Mouse (Mus musculus) hindbrain, embryonic 11.5 days (tissue): ENCODE results near the gene Tldc1. TPM values are rescaled to one million over a fixed set of nuclear protein-coding genes. Genes with fewer than 3 reads are reported as not detected.

ENCODE experiments used
- ATAC-seq: fragments of 200-750 bp; cut with Nextera tagmentation; 2 replicates; pipeline ENCODE4 v1.8.0; 2017; ENCODE audit warnings: mild to moderate bottlenecking, moderate TSS enrichment, moderate library complexity; ENCODE audit not compliant: low FRiP score
- DNase-seq: peaks from one replicate; pipeline ENCODE4 v3.0.0-alpha.2; 2015; ENCODE audit warnings: low spot score
- H3K27ac ChIP-seq: fragments of 300-500 bp; sonication (generic); 2 replicates; pipeline ENCODE4 v1.5.1; 2014; ENCODE audit warnings: mild to moderate bottlenecking, low read depth, low read length
- H3K27me3 ChIP-seq: fragments of 300-500 bp; sonication (generic); 2 replicates; pipeline ENCODE4 v1.6.1; 2014; ENCODE audit warnings: mild to moderate bottlenecking, low read length, moderate library complexity, mixed read lengths; ENCODE audit not compliant: control insufficient read depth, insufficient read depth
- H3K36me3 ChIP-seq: fragments of 300-500 bp; sonication (generic); 2 replicates; pipeline ENCODE4 v1.6.1; 2014; ENCODE audit warnings: mild to moderate bottlenecking, low read length, moderate library complexity, mixed read lengths; ENCODE audit not compliant: control insufficient read depth, insufficient read depth
- H3K4me1 ChIP-seq: fragments of 300-500 bp; sonication (generic); replicated peaks from 2 replicates; pipeline ENCODE4 v1.6.1; 2014; ENCODE audit warnings: low read length, mixed read lengths; ENCODE audit not compliant: control insufficient read depth, insufficient read depth
- H3K4me2 ChIP-seq: fragments of 300-500 bp; sonication (generic); replicated peaks from 2 replicates; pipeline ENCODE4 v1.6.1; 2014; ENCODE audit warnings: mild to moderate bottlenecking, low read depth, low read length
- H3K4me3 ChIP-seq: fragments of 300-500 bp; sonication (generic); 2 replicates; pipeline ENCODE4 v1.5.1; 2014; ENCODE audit warnings: low read depth, low read length
- H3K9ac ChIP-seq: fragments of 300-500 bp; sonication (generic); 2 replicates; pipeline ENCODE4 v1.6.1; 2014; ENCODE audit warnings: low read depth, low read length
- H3K9me3 ChIP-seq: fragments of 300-500 bp; sonication (generic); 2 replicates; pipeline ENCODE4 v1.6.1; 2016; ENCODE audit warnings: low read length; ENCODE audit not compliant: control insufficient read depth
- WGBS: fragments of 180-500 bp; shearing (Covaris S2); extraction: QIAGEN DNeasy Blood & Tissue Kit; methylation state at CpG from one replicate; pipeline ENCODE4 v1.1.7; 2014; 5-methylcytosine and 5-hydroxymethylcytosine counted together
- polyA plus RNA-seq: library from polyadenylated mRNA; unstranded; fragments of >200 nt; fragmentation: Nextera tagmentation; extraction: Ambion mirVana; gene quantifications from 2 replicates; pipeline ENCODE4 v1.2.1, GENCODE M21; 2014

Gene Tldc1
- polyA plus RNA-seq, 1 experiment from 2014 or later = 7.8 TPM

GRCm38 (mm10) chr8:119727093-119727492, 51.1 kb downstream of the Tldc1 start:
- H3K4me3 ChIP-seq = no peak overlapping the region
- WGBS = 91% methylated on average over 8 of the region's 8 CpGs
- no peaks in the 10 kb centered on the region for H3K36me3 ChIP-seq
- H3K27ac ChIP-seq = no peak overlapping the region
- H3K4me1 ChIP-seq = no peaks in the 10 kb centered on the region
- no peak for ATAC-seq
- H3K9ac ChIP-seq = no peak overlapping the region
- DNase-seq = no peak
- no peaks in the 10 kb centered on the region for H3K9me3 ChIP-seq
- no peak overlapping the region for H3K4me2 ChIP-seq
- no peaks in the 10 kb centered on the region for H3K27me3 ChIP-seq

- Histone ChIP-seq H3K4me3 (no peak overlapping the region), H3K4me2 (no peak overlapping the region), H3K4me1 (no peaks in the 10 kb centered on the region), H3K9me3 (no peaks in the 10 kb centered on the region), H3K9ac (no peak overlapping the region), H3K27ac (no peak overlapping the region), H3K36me3 (no peaks in the 10 kb centered on the region), H3K27me3 (no peaks in the 10 kb centered on the region)
- 85% methylated on average over 6 of the region's 6 CpGs for WGBS
- no peak for DNase-seq
- no peak for ATAC-seq
These were observed 53.6 kb downstream of the Tldc1 start for GRCm38 (mm10) chr8:119724596-119724995.

- Histone ChIP-seq H3K9me3 (no peaks in the 10 kb centered on the region), H3K4me3 (no peak overlapping the region), H3K27me3 (no peaks in the 10 kb centered on the region), H3K4me1 (no peaks in the 10 kb centered on the region), H3K9ac (no peak overlapping the region), H3K27ac (no peak overlapping the region), H3K36me3 (no peaks in the 10 kb centered on the region), H3K4me2 (no peak overlapping the region)
- no peak for ATAC-seq
- no peak for DNase-seq
- 76% methylated on average over 4 of the region's 4 CpGs for WGBS
These were observed 54.5 kb downstream of the Tldc1 start for GRCm38 (mm10) chr8:119723676-119724075.

- no peaks in the 10 kb centered on the region for H3K4me1 ChIP-seq
- DNase-seq = no peak
- H3K4me3 ChIP-seq = no peak overlapping the region
- H3K27me3 ChIP-seq = no peaks in the 10 kb centered on the region
- H3K27ac ChIP-seq = no peak overlapping the region
- no peak overlapping the region for H3K4me2 ChIP-seq
- H3K9me3 ChIP-seq = no peaks in the 10 kb centered on the region
- no peak overlapping the region for H3K9ac ChIP-seq
- WGBS = 60% methylated on average over 6 of the region's 6 CpGs
- ATAC-seq = no peak
- no peaks in the 10 kb centered on the region for H3K36me3 ChIP-seq
These were observed 55.9 kb downstream of the Tldc1 start for GRCm38 (mm10) chr8:119722348-119722747.

GRCm38 (mm10) chr8:119719011-119719501, 59.2 kb downstream of the Tldc1 start:
- Histone ChIP-seq H3K9me3 (no peaks in the 10 kb centered on the region), H3K4me2 (no peak overlapping the region), H3K36me3 (no peaks in the 10 kb centered on the region), H3K27ac (no peak overlapping the region), H3K4me1 (no peaks in the 10 kb centered on the region), H3K27me3 (no peaks in the 10 kb centered on the region), H3K4me3 (no peak overlapping the region), H3K9ac (no peak overlapping the region)
- 67% methylated on average over 12 of the region's 12 CpGs for WGBS
- DNase-seq (no peak), ATAC-seq (no peak)

- DNase-seq (peak; percentile 59), ATAC-seq (no peak)
- WGBS = 59% methylated on average over 9 of the region's 9 CpGs
These were observed 60.5 kb downstream of the Tldc1 start for GRCm38 (mm10) chr8:119717765-119718164.

GRCm38 (mm10) chr8:119716730-119717299, 61.4 kb downstream of the Tldc1 start:
- Histone ChIP-seq H3K9me3 (no peaks in the 10 kb centered on the region), H3K9ac (no peak overlapping the region), H3K27me3 (no peaks in the 10 kb centered on the region), H3K4me2 (no peak overlapping the region), H3K36me3 (no peaks in the 10 kb centered on the region), H3K27ac (no peak overlapping the region), H3K4me3 (no peak overlapping the region), H3K4me1 (no peaks in the 10 kb centered on the region)
- ATAC-seq = no peak
- DNase-seq = no peak

More at GRCm38 (mm10) chr8:119717765-119718164, 60.5 kb downstream of the Tldc1 start:
- Histone ChIP-seq H3K9me3 (no peaks in the 10 kb centered on the region), H3K36me3 (no peaks in the 10 kb centered on the region), H3K27ac (no peak overlapping the region), H3K4me2 (no peak overlapping the region), H3K27me3 (no peaks in the 10 kb centered on the region), H3K4me3 (no peak overlapping the region), H3K9ac (no peak overlapping the region), H3K4me1 (no peaks in the 10 kb centered on the region)

GRCm38 (mm10) chr8:119715221-119715620, 63.0 kb downstream of the Tldc1 start:
- Histone ChIP-seq H3K4me2 (no peak overlapping the region), H3K27ac (no peak overlapping the region), H3K9ac (no peak overlapping the region), H3K27me3 (no peaks in the 10 kb centered on the region), H3K4me3 (no peak overlapping the region), H3K36me3 (no peaks in the 10 kb centered on the region), H3K4me1 (no peaks in the 10 kb centered on the region), H3K9me3 (no peaks in the 10 kb centered on the region)
- no peak for ATAC-seq
- WGBS = 81% methylated on average over 12 of the region's 12 CpGs
- no peak for DNase-seq

- 84% methylated on average over 5 of the region's 5 CpGs for WGBS
- no peak overlapping the region for H3K27ac ChIP-seq
- H3K9me3 ChIP-seq = no peaks in the 10 kb centered on the region
- no peak overlapping the region for H3K9ac ChIP-seq
- H3K4me1 ChIP-seq = no peaks in the 10 kb centered on the region
- no peak for ATAC-seq
- H3K27me3 ChIP-seq = no peaks in the 10 kb centered on the region
- no peak overlapping the region for H3K4me3 ChIP-seq
- H3K4me2 ChIP-seq = no peak overlapping the region
- DNase-seq = no peak
- H3K36me3 ChIP-seq = no peaks in the 10 kb centered on the region
These were observed 64.8 kb downstream of the Tldc1 start for GRCm38 (mm10) chr8:119713421-119713820.
